Mouse (Mus musculus): ENCODE data around the gene Mum1l1. TPM values are rescaled to one million over a fixed set of nuclear protein-coding genes. Genes with fewer than 3 reads are reported as not detected.

Gene Mum1l1
- total and polyA plus RNA-seq, 2 experiments = 0.02 to 0.09 TPM

GRCm38 (mm10) chrX:139231143-139231542 lies 21.3 kb downstream of the Mum1l1 start:
- Histone ChIP-seq H3K4me3 (ENCODE audit: insufficient read depth, low read depth, low read length) (no peak overlapping the region), H3K79me2 (ENCODE audit: control insufficient read depth, insufficient read depth, low read length) (no peaks in the 10 kb centered on the region), H3K27ac (replicated peaks; ENCODE audit: insufficient read depth, low read depth, low read length) (no peak overlapping the region), H3K27me3 (ENCODE audit: control insufficient read depth, insufficient read depth, low read length) (no peaks in the 10 kb centered on the region), H3K36me3 (ENCODE audit: control insufficient read depth, insufficient read depth, low read length) (no peaks in the 10 kb centered on the region), H3K9ac (ENCODE audit: low read depth, low read length) (no peak overlapping the region), H3K4me1 (ENCODE audit: control insufficient read depth, insufficient read depth, low read length) (no peaks in the 10 kb centered on the region)
- peak; percentile 24 for DNase-seq (ENCODE audit: extremely low read depth, low read depth, low spot score)
- TF ChIP-seq CTCF (IDR thresholded peaks at IDR 0.05; ENCODE audit: low read depth, low read length) (no peak), POLR2A (IDR thresholded peaks at IDR 0.05; ENCODE audit: extremely low read depth, insufficient read depth, low read length) (no peak)
- 50% methylated on average over 9 of the region's 9 CpGs for WGBS

DNA sequence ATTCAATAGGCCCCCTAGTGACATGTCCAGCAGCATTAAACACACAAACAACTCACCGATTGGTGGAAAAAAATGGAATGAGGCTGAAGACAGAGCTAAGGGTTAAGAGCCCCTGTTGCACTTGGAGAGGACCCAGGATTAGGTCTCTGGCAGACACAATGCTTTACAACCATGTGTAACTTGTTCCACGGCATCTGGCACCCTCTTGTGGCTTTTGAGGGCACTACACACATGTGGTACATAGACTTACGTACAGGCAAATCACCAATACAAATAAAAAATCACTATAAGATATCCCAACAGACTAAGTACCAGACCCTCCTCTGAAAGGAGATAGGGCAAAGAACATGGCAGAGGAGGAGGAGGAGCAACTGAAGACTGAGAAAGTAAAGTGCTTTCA lies 37.5 kb downstream of the Mum1l1 start:
- H3K36me3 ChIP-seq (ENCODE audit: control insufficient read depth, insufficient read depth, low read length) = no peaks in the 10 kb centered on the region
- DNase-seq (ENCODE audit: extremely low read depth, low read depth, low spot score) = peak; percentile 4
- H3K9ac ChIP-seq (ENCODE audit: low read depth, low read length) = no peak overlapping the region
- TF ChIP-seq POLR2A (IDR thresholded peaks at IDR 0.05; ENCODE audit: extremely low read depth, insufficient read depth, low read length) (no peak), CTCF (IDR thresholded peaks at IDR 0.05; ENCODE audit: low read depth, low read length) (no peak)
- H3K27ac ChIP-seq (replicated peaks; ENCODE audit: insufficient read depth, low read depth, low read length) = no peak overlapping the region
- H3K27me3 ChIP-seq (ENCODE audit: control insufficient read depth, insufficient read depth, low read length) = no peaks in the 10 kb centered on the region
- WGBS = 74% methylated on average over 3 of the region's 3 CpGs
- no peaks in the 10 kb centered on the region for H3K79me2 ChIP-seq (ENCODE audit: control insufficient read depth, insufficient read depth, low read length)
- H3K4me3 ChIP-seq (ENCODE audit: insufficient read depth, low read depth, low read length) = no peak overlapping the region
- H3K4me1 ChIP-seq (ENCODE audit: control insufficient read depth, insufficient read depth, low read length) = no peaks in the 10 kb centered on the region

DNA sequence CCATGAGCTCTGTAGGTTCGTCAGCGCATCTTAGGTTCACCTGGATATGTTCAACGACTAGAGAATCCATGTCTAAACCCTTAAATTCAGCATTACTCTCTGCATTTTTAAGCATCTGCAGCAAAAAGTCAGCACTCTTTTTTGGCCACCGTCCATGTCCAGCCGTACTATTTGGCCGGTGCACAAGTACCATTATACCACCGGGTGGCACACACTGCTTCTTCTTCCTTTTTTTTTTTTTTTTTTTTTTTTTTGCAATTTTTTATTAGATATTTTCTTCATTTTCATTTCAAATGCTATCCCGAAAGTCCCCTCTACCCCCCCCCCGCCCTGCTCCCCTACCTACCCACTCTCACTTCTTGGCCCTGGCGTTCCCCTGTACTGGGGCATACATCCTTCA lies 47.2 kb downstream of the Mum1l1 start:
- 83% methylated on average over 10 of the region's 10 CpGs for WGBS
- no peaks in the 10 kb centered on the region for H3K4me1 ChIP-seq (ENCODE audit: control insufficient read depth, insufficient read depth, low read length)

DNA sequence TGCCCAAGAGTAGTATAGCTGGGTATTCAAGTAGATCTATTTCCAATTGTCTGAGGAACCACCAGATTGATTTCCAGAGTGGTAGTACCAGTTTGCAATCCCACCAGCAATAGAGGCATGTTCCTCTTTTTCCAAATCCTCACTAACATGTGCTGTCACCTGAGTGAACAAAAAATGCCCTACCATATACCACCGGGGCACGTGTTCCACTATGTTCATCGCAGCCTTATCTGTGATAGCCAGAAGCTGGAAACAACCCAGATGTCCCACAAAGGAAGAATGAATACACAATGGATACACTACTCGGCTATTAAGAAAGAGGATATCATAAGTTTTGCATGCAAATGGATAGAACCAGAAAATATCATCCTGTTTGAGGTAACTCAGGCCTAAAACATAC lies 72.1 kb downstream of the Mum1l1 start:
- WGBS = 88% methylated on average over 4 of the region's 4 CpGs
- TF ChIP-seq CTCF (IDR thresholded peaks at IDR 0.05; ENCODE audit: low read depth, low read length) (no peak), POLR2A (IDR thresholded peaks at IDR 0.05; ENCODE audit: extremely low read depth, insufficient read depth, low read length) (no peak)

More for the DNA sequence above, 47.2 kb downstream of the Mum1l1 start:
- Histone ChIP-seq H3K27me3 (ENCODE audit: control insufficient read depth, insufficient read depth, low read length) (no peaks in the 10 kb centered on the region), H3K4me3 (ENCODE audit: insufficient read depth, low read depth, low read length) (no peak overlapping the region), H3K27ac (replicated peaks; ENCODE audit: insufficient read depth, low read depth, low read length) (no peak overlapping the region), H3K79me2 (ENCODE audit: control insufficient read depth, insufficient read depth, low read length) (no peaks in the 10 kb centered on the region), H3K36me3 (ENCODE audit: control insufficient read depth, insufficient read depth, low read length) (no peaks in the 10 kb centered on the region), H3K9ac (ENCODE audit: low read depth, low read length) (no peak overlapping the region)
- DNase-seq (ENCODE audit: extremely low read depth, low read depth, low spot score) = no peak
- TF ChIP-seq CTCF (IDR thresholded peaks at IDR 0.05; ENCODE audit: low read depth, low read length) (no peak), POLR2A (IDR thresholded peaks at IDR 0.05; ENCODE audit: extremely low read depth, insufficient read depth, low read length) (no peak)

More for the DNA sequence above, 72.1 kb downstream of the Mum1l1 start:
- H3K79me2 ChIP-seq (ENCODE audit: control insufficient read depth, insufficient read depth, low read length) = no peaks in the 10 kb centered on the region
- H3K4me1 ChIP-seq (ENCODE audit: control insufficient read depth, insufficient read depth, low read length) = no peaks in the 10 kb centered on the region
- no peak overlapping the region for H3K9ac ChIP-seq (ENCODE audit: low read depth, low read length)
- no peaks in the 10 kb centered on the region for H3K36me3 ChIP-seq (ENCODE audit: control insufficient read depth, insufficient read depth, low read length)
- H3K27ac ChIP-seq (replicated peaks; ENCODE audit: insufficient read depth, low read depth, low read length) = no peak overlapping the region
- DNase-seq (ENCODE audit: extremely low read depth, low read depth, low spot score) = no peak
- H3K4me3 ChIP-seq (ENCODE audit: insufficient read depth, low read depth, low read length) = no peak overlapping the region
- H3K27me3 ChIP-seq (ENCODE audit: control insufficient read depth, insufficient read depth, low read length) = no peaks in the 10 kb centered on the region

Other genes with a start within 250 kb of the Mum1l1 start
- 26.9 and 30.1 TPM in 2 replicates for gene Serpina7, start 124.8 kb upstream of the Mum1l1 start, total RNA-seq (2014; rRNA removed)
- gene Serpina7, start 124.8 kb upstream of the Mum1l1 start, polyA plus RNA-seq (2012; rRNA removed) = 2.1 and 4.3 TPM in 2 replicates
- 0.18 TPM in 1 of 2 replicates, not detected in the other for gene 4930513O06Rik, start 123.8 kb upstream of the Mum1l1 start, total RNA-seq (2014; rRNA removed)
- 0.16 TPM in 1 of 2 replicates, not detected in the other for gene 4930513O06Rik, start 123.8 kb upstream of the Mum1l1 start, polyA plus RNA-seq (2012; rRNA removed)
- not detected in 2 replicates for gene 4933428M09Rik, start 30.8 kb upstream of the Mum1l1 start, total RNA-seq (2014; rRNA removed)
- gene 4933428M09Rik, start 30.8 kb upstream of the Mum1l1 start, polyA plus RNA-seq (2012; rRNA removed) = not detected in 2 replicates
- gene Trap1a, start 123.6 kb downstream of the Mum1l1 start, total RNA-seq (2014; rRNA removed) = not detected in 2 replicates
- not detected in 2 replicates for gene Trap1a, start 123.6 kb downstream of the Mum1l1 start, polyA plus RNA-seq (2012; rRNA removed)